Comparison of ENCODE assay signal across 10 mouse cellular contexts in the genomic region with DNA sequence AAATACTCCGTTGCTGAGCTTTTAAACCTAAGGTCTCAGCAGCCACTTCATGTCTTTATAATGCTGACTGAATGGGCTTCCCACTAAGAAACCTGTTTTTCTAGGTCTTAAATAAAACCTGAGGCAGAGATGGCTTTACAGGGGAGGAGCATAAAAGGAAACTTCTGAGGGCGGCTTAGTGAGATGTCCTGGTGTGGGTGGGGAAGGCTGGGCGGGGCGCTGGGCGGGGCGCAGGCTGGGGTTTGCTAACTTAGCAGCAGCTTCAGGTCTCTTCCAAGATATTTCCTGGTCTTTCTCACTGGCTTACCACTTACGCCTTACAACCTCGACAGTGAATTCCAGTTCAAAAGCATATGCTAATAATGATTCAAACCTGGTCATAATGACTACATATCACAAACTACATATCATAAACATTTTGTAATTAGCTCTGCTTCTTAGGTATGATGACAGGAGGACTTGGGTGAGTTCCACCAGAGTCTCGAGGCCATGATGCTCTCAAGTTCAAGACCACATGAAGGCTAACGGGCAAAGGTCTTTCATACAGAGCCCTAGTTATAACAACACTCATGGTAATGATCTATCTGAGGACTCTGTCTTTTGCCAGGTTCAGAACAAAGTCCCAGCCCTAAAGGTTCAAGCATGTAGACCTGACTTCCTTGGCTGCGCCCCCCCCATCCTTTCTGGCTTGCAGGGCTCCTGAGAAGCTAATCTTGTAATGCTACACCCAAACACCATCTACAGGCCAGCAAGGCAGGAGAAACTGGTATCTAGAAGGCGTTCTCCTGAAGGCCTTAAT. TPM values are rescaled to one million over a fixed set of nuclear protein-coding genes. Genes with fewer than 3 reads are reported as not detected.
DNase-seq lines count a peak whose midpoint lies in the region; ATAC-seq and TF ChIP-seq lines count a peak whose summit lies in the region.
"Had no signal": no experiment of that assay in that cellular context is flagged by ENCODE, and none has a peak within 500 bp of the region (broad histone marks: within the 10 kb centered on the region; RNA-seq: fewer than 3 reads in every experiment).

No protein-coding gene starts in this region.

- H3K9me3 ChIP-seq in lung, embryonic 16.5 days (ENCODE audit: control insufficient read depth, low read length), result no peaks in the 10 kb centered on the region
- no peaks in the 10 kb centered on the region; the same call in 1 of the 2 replicates for H3K9me3 ChIP-seq in embryonic facial prominence, embryonic 11.5 days (replicated peaks; ENCODE audit: control insufficient read depth, low read length)
- no peaks in the 10 kb centered on the region for H3K9me3 ChIP-seq in kidney, embryonic 16.5 days (ENCODE audit: low read length)
- no peaks in the 10 kb centered on the region for H3K9me3 ChIP-seq in forebrain, embryonic 13.5 days (replicated peaks)
- H3K9me3 ChIP-seq in midbrain, embryonic 11.5 days (ENCODE audit: control insufficient read depth, low read length), result no peaks in the 10 kb centered on the region
- H3K9me3 ChIP-seq: forebrain, embryonic 10.5 days had no signal

- no peak overlapping the region for H3K4me2 ChIP-seq in lung, embryonic 16.5 days (ENCODE audit: low read depth, low read length)
- H3K4me2 ChIP-seq in embryonic facial prominence, embryonic 11.5 days (ENCODE audit: low read depth, low read length), result no peak overlapping the region
- no peak overlapping the region for H3K4me2 ChIP-seq in kidney, embryonic 16.5 days (replicated peaks; ENCODE audit: low read depth, low read length)
- H3K4me2 ChIP-seq in forebrain, embryonic 13.5 days, result no peak overlapping the region
- H3K4me2 ChIP-seq in midbrain, embryonic 11.5 days, result no peak overlapping the region

- H3K27ac ChIP-seq in lung, embryonic 16.5 days (ENCODE audit: low read length), result no peak overlapping the region
- H3K27ac ChIP-seq in embryonic facial prominence, embryonic 11.5 days (replicated peaks; ENCODE audit: low read depth, low read length), result no peak overlapping the region
- H3K27ac ChIP-seq in kidney, embryonic 16.5 days (ENCODE audit: low read length), result peak overlapping the region; percentile 57; the same call in 1 of the 2 replicates
- H3K27ac ChIP-seq in small intestine, adult 2 months (ENCODE audit: insufficient read depth, low read depth, low read length), result peak overlapping the region; percentile 79
- H3K27ac ChIP-seq in forebrain, embryonic 13.5 days, result no peak overlapping the region
- no peak overlapping the region for H3K27ac ChIP-seq in midbrain, embryonic 11.5 days (ENCODE audit: low read depth, low read length)
- H3K27ac ChIP-seq: forebrain, embryonic 10.5 days had no signal

- DNase-seq in lung, postnatal 14 days, result no peak
- peak; percentile 40 for DNase-seq in embryonic facial prominence, embryonic 11.5 days (ENCODE audit: low spot score)
- no peak for DNase-seq in midbrain, embryonic 11.5 days (ENCODE audit: low spot score, missing footprints)
- DNase-seq in left cerebral cortex, postnatal 36 days (ENCODE audit: low spot score in 2 of 2), result no peak

- no peaks in the 10 kb centered on the region for H3K27me3 ChIP-seq in lung, embryonic 16.5 days (ENCODE audit: control insufficient read depth, insufficient read depth, low read depth, low read length)
- no peaks in the 10 kb centered on the region for H3K27me3 ChIP-seq in embryonic facial prominence, embryonic 11.5 days (ENCODE audit: control insufficient read depth, insufficient read depth, low read length)
- H3K27me3 ChIP-seq in kidney, embryonic 16.5 days (ENCODE audit: insufficient read depth, low read length), result no peaks in the 10 kb centered on the region
- no peaks in the 10 kb centered on the region for H3K27me3 ChIP-seq in small intestine, adult 2 months (ENCODE audit: control insufficient read depth, insufficient read depth, low read length)
- H3K27me3 ChIP-seq in forebrain, embryonic 13.5 days, result no peaks in the 10 kb centered on the region
- H3K27me3 ChIP-seq in midbrain, embryonic 11.5 days (ENCODE audit: control insufficient read depth, insufficient read depth, low read length), result no peaks in the 10 kb centered on the region

- ATAC-seq in lung, embryonic 16.5 days (ENCODE audit: low read depth), result peak; percentile 61
- no peak for ATAC-seq in embryonic facial prominence, embryonic 11.5 days (replicated peaks; ENCODE audit: insufficient number of reproducible peaks, low FRiP score, low TSS enrichment, low read depth)
- peak; percentile 64; the same call in 1 of the 2 replicates for ATAC-seq in kidney, embryonic 16.5 days (ENCODE audit: low FRiP score, low TSS enrichment)
- ATAC-seq in forebrain, embryonic 13.5 days, result no peak
- ATAC-seq in midbrain, embryonic 11.5 days (ENCODE audit: low FRiP score), result no peak
- ATAC-seq: midbrain, embryonic 16.5 days had no signal

- no peak overlapping the region for H3K4me3 ChIP-seq in lung, embryonic 16.5 days (ENCODE audit: low read length)
- H3K4me3 ChIP-seq in embryonic facial prominence, embryonic 11.5 days (ENCODE audit: low read depth, low read length), result no peak overlapping the region
- H3K4me3 ChIP-seq in kidney, embryonic 16.5 days (ENCODE audit: low read length), result no peak overlapping the region
- no peak overlapping the region for H3K4me3 ChIP-seq in small intestine, adult 2 months (ENCODE audit: low read depth, low read length)
- no peak overlapping the region for H3K4me3 ChIP-seq in forebrain, embryonic 13.5 days
- no peak overlapping the region for H3K4me3 ChIP-seq in midbrain, embryonic 11.5 days (ENCODE audit: low read depth, low read length)
- H3K4me3 ChIP-seq: forebrain, embryonic 10.5 days had no signal

- no peak for TF ChIP-seq POLR2A in small intestine, adult 2 months (IDR thresholded peaks at IDR 0.05; ENCODE audit: low read depth, low read length)

- H3K9ac ChIP-seq in lung, embryonic 16.5 days (ENCODE audit: low read length), result no peak overlapping the region
- no peak overlapping the region for H3K9ac ChIP-seq in embryonic facial prominence, embryonic 11.5 days (replicated peaks; ENCODE audit: low read length)
- no peak overlapping the region for H3K9ac ChIP-seq in kidney, embryonic 16.5 days (replicated peaks; ENCODE audit: low read length)
- H3K9ac ChIP-seq in forebrain, embryonic 13.5 days, result no peak overlapping the region
- no peak overlapping the region for H3K9ac ChIP-seq in midbrain, embryonic 11.5 days (ENCODE audit: low read length)

- WGBS in lung, embryonic 16.5 days, result 27% methylated on average over 12 of the region's 12 CpGs
- WGBS in embryonic facial prominence, embryonic 11.5 days, result 37% methylated on average over 12 of the region's 12 CpGs
- WGBS in kidney, embryonic 16.5 days, result 41% methylated on average over 12 of the region's 12 CpGs
- 16% methylated on average over 12 of the region's 12 CpGs for WGBS in small intestine, adult 2 months
- 42% methylated on average over 12 of the region's 12 CpGs for WGBS in forebrain, embryonic 13.5 days
- WGBS in midbrain, embryonic 11.5 days, result 40% methylated on average over 12 of the region's 12 CpGs

- TF ChIP-seq CTCF in small intestine, adult 2 months (IDR thresholded peaks at IDR 0.05; ENCODE audit: extremely low read depth, insufficient read length, insufficient replicate concordance, low read depth, low read length), result no peak

- intact Hi-C loops in left cerebral cortex, postnatal 36 days (cut with DNase I), result loop anchor here (10.0 kb wide), 1 partner anchor 776 kb away; a partner anchor contains a TSS

- H3K36me3 ChIP-seq in lung, embryonic 16.5 days (ENCODE audit: control insufficient read depth, insufficient read depth, low read length), result no peaks in the 10 kb centered on the region
- no peaks in the 10 kb centered on the region for H3K36me3 ChIP-seq in embryonic facial prominence, embryonic 11.5 days (replicated peaks; ENCODE audit: control insufficient read depth, insufficient read depth, low read depth, low read length)
- no peaks in the 10 kb centered on the region for H3K36me3 ChIP-seq in kidney, embryonic 16.5 days (ENCODE audit: insufficient read depth, low read length)
- no peaks in the 10 kb centered on the region for H3K36me3 ChIP-seq in small intestine, adult 2 months (ENCODE audit: control insufficient read depth, insufficient read depth, low read length)
- no peaks in the 10 kb centered on the region for H3K36me3 ChIP-seq in forebrain, embryonic 13.5 days (ENCODE audit: poor library complexity, severe bottlenecking)
- H3K36me3 ChIP-seq in midbrain, embryonic 11.5 days (ENCODE audit: control insufficient read depth, insufficient read depth, low read length), result no peaks in the 10 kb centered on the region
- H3K36me3 ChIP-seq: forebrain, embryonic 10.5 days had no signal

- H3K4me1 ChIP-seq in lung, embryonic 16.5 days (replicated peaks; ENCODE audit: control insufficient read depth, insufficient read depth, low read length), result peaks cover 8% of the 10 kb centered on the region
- no peaks in the 10 kb centered on the region for H3K4me1 ChIP-seq in embryonic facial prominence, embryonic 11.5 days (ENCODE audit: control insufficient read depth, insufficient read depth, low read length)
- H3K4me1 ChIP-seq in kidney, embryonic 16.5 days (ENCODE audit: insufficient read depth, low read length), result peaks cover 33% of the 10 kb centered on the region
- H3K4me1 ChIP-seq in small intestine, adult 2 months (ENCODE audit: control insufficient read depth, insufficient read depth, insufficient read length, low read length), result peaks cover 26% of the 10 kb centered on the region
- peaks cover 9% of the 10 kb centered on the region; the same call in 1 of the 2 replicates for H3K4me1 ChIP-seq in forebrain, embryonic 13.5 days
- H3K4me1 ChIP-seq in midbrain, embryonic 11.5 days (ENCODE audit: control insufficient read depth, insufficient read depth, low read length), result no peaks in the 10 kb centered on the region

RNA-seq across cellular contexts. Expression of a gene that starts 30.7 kb away (rescaled TPM):
- polyA plus RNA-seq in lung, embryonic 16.5 days (2015; fragmentation: Nextera tagmentation; extraction: Ambion mirVana), result 14.4 TPM in 2 replicates
- 4.8 and 5.7 TPM in 2 replicates for polyA plus RNA-seq in embryonic facial prominence, embryonic 11.5 days (2014; fragmentation: Nextera tagmentation; extraction: Ambion mirVana)
- 32.3 and 33.9 TPM in 2 replicates for polyA plus RNA-seq in kidney, embryonic 16.5 days (2015; fragmentation: Nextera tagmentation; extraction: Ambion mirVana)
- polyA plus RNA-seq in small intestine, adult 2 months (2012; rRNA removed), result 25.4 and 40.8 TPM in 2 replicates
- 4.1 and 4.4 TPM in 2 replicates for polyA plus RNA-seq in forebrain, embryonic 13.5 days (2015; fragmentation: Nextera tagmentation; extraction: Ambion mirVana)
- 5.6 and 6.3 TPM in 2 replicates for polyA plus RNA-seq in midbrain, embryonic 11.5 days (2014; fragmentation: Nextera tagmentation; extraction: Ambion mirVana)
- total RNA-seq in left cerebral cortex, postnatal 36 days (2021), result 100 to 1,000 TPM in 1 of 2 experiments, 10 to 100 TPM in 1; 93.5 to 134 TPM

Comparison
In these comparisons a context has a peak if more than half of its experiments do, and no peak if none do; other contexts are left out.
1. ATAC-seq: peak in lung, embryonic 16.5 days (single experiment) and kidney, embryonic 16.5 days (single experiment); none in embryonic facial prominence, embryonic 11.5 days (single experiment), forebrain, embryonic 13.5 days (single experiment) and midbrain, embryonic 11.5 days (single experiment).
2. H3K27ac ChIP-seq: peak in kidney, embryonic 16.5 days (single experiment) and small intestine, adult 2 months (single experiment); none in lung, embryonic 16.5 days (single experiment), embryonic facial prominence, embryonic 11.5 days (single experiment), forebrain, embryonic 13.5 days (single experiment) and midbrain, embryonic 11.5 days (single experiment).